Mouse (Mus musculus) embryonic fibroblast, embryonic 13.5 days (primary cell): Measurements from ENCODE around the gene Josd2.

ENCODE experiments used
- CTCF ChIP-seq: IDR thresholded peaks from 2 replicates; pipeline ENCODE4 v1.5.1; 2011; ENCODE audit warnings: mild to moderate bottlenecking, control low read depth, low read length, moderate library complexity, borderline replicate concordance; ENCODE audit not compliant: insufficient read depth
- POLR2A ChIP-seq: IDR thresholded peaks from 2 replicates; pipeline ENCODE4 v1.6.1; 2011; ENCODE audit warnings: low read depth, mild to moderate bottlenecking, control low read depth, low read length, moderate library complexity

DNA sequence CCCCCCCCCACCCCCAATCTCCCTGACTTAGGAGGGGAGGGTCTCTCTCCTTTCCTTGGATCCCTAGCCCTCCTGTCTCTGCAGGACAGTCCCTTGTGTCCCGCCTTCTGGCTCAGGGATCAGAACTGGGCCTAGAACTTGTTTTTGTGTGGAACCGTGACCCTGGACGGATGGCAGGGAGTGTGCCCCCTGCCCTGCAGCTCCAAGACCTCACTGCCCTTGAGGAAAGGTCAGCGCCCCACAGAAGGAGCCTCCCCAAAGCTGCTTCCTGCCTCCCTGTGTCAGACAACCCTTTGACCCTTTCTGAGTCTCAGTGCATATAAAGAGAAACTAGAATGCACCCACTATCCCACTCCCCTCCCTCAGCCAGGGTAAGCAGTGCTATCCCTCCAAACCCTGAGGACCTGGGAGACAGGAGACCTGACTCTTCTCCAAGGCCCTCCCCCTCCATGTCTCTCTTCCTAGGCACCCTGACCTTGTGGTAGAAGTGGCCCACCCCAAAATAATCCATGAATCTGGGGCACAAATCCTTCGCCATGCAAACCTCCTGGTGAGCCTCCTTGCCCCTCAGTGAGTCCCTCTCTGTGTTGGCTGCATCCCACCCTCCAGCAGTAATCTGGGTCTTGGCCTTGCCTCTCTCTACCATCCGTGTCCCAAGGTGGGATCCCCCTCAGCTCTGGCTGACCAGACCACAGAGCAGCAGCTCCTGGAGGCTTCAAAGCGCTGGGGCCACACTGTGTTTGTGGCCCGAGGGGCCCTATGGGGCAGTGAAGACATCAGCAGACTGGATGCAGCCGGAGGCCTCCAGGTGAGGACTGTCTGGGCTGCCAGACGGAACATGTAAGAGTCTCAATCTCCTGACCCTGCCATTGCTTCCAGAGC is 1.5 kb upstream of the Josd2 start:
- no peak for TF ChIP-seq POLR2A
- TF ChIP-seq CTCF = no peak
